Mouse (Mus musculus): ENCODE results near the gene Ilk.
"Not testable (repeated sequence)": the region's sequence is repeated elsewhere in the genome, so short reads cannot be mapped to it uniquely, and the experiment has no call there.

Ilk gene

GRCm38 (mm10) chr7:105736264-105736901 is at the start of gene Ilk:
Gene Ilk, plus strand, starts transcription at chr7:105736592.
- ATAC-seq (ENCODE audit: low TSS enrichment): peak; percentile 95

- ATAC-seq (ENCODE audit: low TSS enrichment): no peak
Measured at GRCm38 (mm10) chr7:105690875-105691274, 45.5 kb upstream of the Ilk start.

- ATAC-seq (ENCODE audit: low TSS enrichment): peak; percentile 91
Measured at GRCm38 (mm10) chr7:105703184-105703583, 33.2 kb upstream of the Ilk start.

- peak; percentile 25; the same call in 1 of the 2 replicates for ATAC-seq (ENCODE audit: low TSS enrichment)
Measured at GRCm38 (mm10) chr7:105703816-105704215, 32.6 kb upstream of the Ilk start.

- no peak for ATAC-seq (ENCODE audit: low TSS enrichment)
Measured at GRCm38 (mm10) chr7:105708733-105709132, 27.7 kb upstream of the Ilk start.

GRCm38 (mm10) chr7:105715366-105715765 is 21.0 kb upstream of the Ilk start:
- no peak for ATAC-seq (ENCODE audit: low TSS enrichment)

- ATAC-seq (ENCODE audit: low TSS enrichment): peak; percentile 82
Measured at GRCm38 (mm10) chr7:105721916-105722315, 14.5 kb upstream of the Ilk start.

- ATAC-seq (ENCODE audit: low TSS enrichment): peak; percentile 93
Measured at GRCm38 (mm10) chr7:105726144-105726979, 10.0 kb upstream of the Ilk start.

- no peak for ATAC-seq (ENCODE audit: low TSS enrichment)
Measured at GRCm38 (mm10) chr7:105726980-105727325, 9.4 kb upstream of the Ilk start.

- peak; percentile 71 for ATAC-seq (ENCODE audit: low TSS enrichment)
Measured at GRCm38 (mm10) chr7:105728701-105729428, 7.5 kb upstream of the Ilk start.

GRCm38 (mm10) chr7:105733836-105734235 is 2.6 kb upstream of the Ilk start:
- ATAC-seq (ENCODE audit: low TSS enrichment): no peak

- no peak for ATAC-seq (ENCODE audit: low TSS enrichment)
Measured at GRCm38 (mm10) chr7:105734826-105735225, 1.6 kb upstream of the Ilk start.

GRCm38 (mm10) chr7:105735464-105735863 is 928 bp upstream of the Ilk start:
- not testable (repeated sequence) for ATAC-seq (ENCODE audit: low TSS enrichment)

GRCm38 (mm10) chr7:105736911-105737521 is 624 bp downstream of the Ilk start, which contains the start of gene Rrp8:
Gene Rrp8, minus strand, starts transcription at chr7:105737385.
- ATAC-seq (ENCODE audit: low TSS enrichment): peak; percentile 38

- no peak for ATAC-seq (ENCODE audit: low TSS enrichment)
Measured at GRCm38 (mm10) chr7:105737648-105738047, 1.3 kb downstream of the Ilk start.

- no peak for ATAC-seq (ENCODE audit: low TSS enrichment)
Measured at GRCm38 (mm10) chr7:105738286-105738685, 1.9 kb downstream of the Ilk start.

GRCm38 (mm10) chr7:105738948-105739347 is 2.6 kb downstream of the Ilk start:
- no peak for ATAC-seq (ENCODE audit: low TSS enrichment)

GRCm38 (mm10) chr7:105740089-105740795 is 3.9 kb downstream of the Ilk start:
- ATAC-seq (ENCODE audit: low TSS enrichment): no peak

- no peak for ATAC-seq (ENCODE audit: low TSS enrichment)
Measured at GRCm38 (mm10) chr7:105740851-105741250, 4.5 kb downstream of the Ilk start.

GRCm38 (mm10) chr7:105741978-105742377 is 5.6 kb downstream of the Ilk start:
- ATAC-seq (ENCODE audit: low TSS enrichment): no peak

GRCm38 (mm10) chr7:105742539-105743215 is 6.3 kb downstream of the Ilk start:
- not testable (repeated sequence) for ATAC-seq (ENCODE audit: low TSS enrichment)
